Mouse (Mus musculus): ENCODE results near the gene Tlx2. TPM values are rescaled to one million over a fixed set of nuclear protein-coding genes. Genes with fewer than 3 reads are reported as not detected.

Gene Tlx2
- total RNA-seq, 2 experiments from 2014 or later = not detected

- intact Hi-C loops (cut with DNase I) = no loop called here
- no peak for DNase-seq
Observed at GRCm38 (mm10) chr6:83029777-83030176, 40.3 kb downstream of the Tlx2 start.

GRCm38 (mm10) chr6:83027706-83028105 is 42.4 kb downstream of the Tlx2 start:
- intact Hi-C loops (cut with DNase I) = no loop called here
- DNase-seq = no peak

GRCm38 (mm10) chr6:83027293-83027692 is 42.8 kb downstream of the Tlx2 start:
- DNase-seq = no peak
- intact Hi-C loops (cut with DNase I) = no loop called here

GRCm38 (mm10) chr6:83025221-83025620 is 44.9 kb downstream of the Tlx2 start:
- intact Hi-C loops (cut with DNase I) = no loop called here
- DNase-seq = no peak

- intact Hi-C loops (cut with DNase I) = no loop called here
- no peak for DNase-seq
Observed at GRCm38 (mm10) chr6:83024421-83024820, 45.7 kb downstream of the Tlx2 start.

- DNase-seq = no peak
- intact Hi-C loops (cut with DNase I) = no loop called here
Observed at GRCm38 (mm10) chr6:83023786-83024185, 46.3 kb downstream of the Tlx2 start.

GRCm38 (mm10) chr6:83023008-83023407 is 47.1 kb downstream of the Tlx2 start:
- intact Hi-C loops (cut with DNase I) = no loop called here
- DNase-seq = no peak

- intact Hi-C loops (cut with DNase I) = no loop called here
Observed at GRCm38 (mm10) chr6:83020836-83021593, 49.1 kb downstream of the Tlx2 start.

GRCm38 (mm10) chr6:83020121-83020520 is 50.0 kb downstream of the Tlx2 start:
- intact Hi-C loops (cut with DNase I) = no loop called here

More at GRCm38 (mm10) chr6:83020836-83021593, 49.1 kb downstream of the Tlx2 start:
- DNase-seq = no peak

GRCm38 (mm10) chr6:83019044-83019443 is 51.0 kb downstream of the Tlx2 start:
- intact Hi-C loops (cut with DNase I) = no loop called here
- DNase-seq = no peak

More at GRCm38 (mm10) chr6:83020121-83020520, 50.0 kb downstream of the Tlx2 start:
- DNase-seq = no peak

Small RNAs within 50 kb of the gene (microRNA-seq; reads per million reads assigned to microRNA genes)
- gene Mir3470a (ENCODE audit: borderline number of aligned reads in 2 of 2) (0 reads per million in 2 experiments), gene Mir7040 (ENCODE audit: borderline number of aligned reads in 2 of 2) (0 reads per million in 2 experiments)

Other genes with a start within 250 kb of the Tlx2 start
- under 1 TPM; 0.22 TPM for gene Sema4f, start 130.5 kb downstream of the Tlx2 start, total RNA-seq (2021)
- not detected for gene M1ap, start 123.4 kb downstream of the Tlx2 start, total RNA-seq (2021)
- 1 to 10 TPM; 2.8 to 4.3 TPM for gene Dok1, start 36.8 kb downstream of the Tlx2 start, total RNA-seq (2021)
- 1 to 10 TPM; 2.9 to 3.1 TPM for gene Loxl3, start 36.1 kb downstream of the Tlx2 start, total RNA-seq (2021)
- 10 to 100 TPM; 78.1 to 82.2 TPM for gene Aup1, start 15.8 kb downstream of the Tlx2 start, total RNA-seq (2021)
- 10 to 100 TPM; 34.2 to 35.4 TPM for gene Htra2, start 15.0 kb downstream of the Tlx2 start, total RNA-seq (2021)
- gene Dqx1, start 12.4 kb downstream of the Tlx2 start, total RNA-seq (2021) = under 1 TPM; 0.65 to 0.89 TPM
- gene Pcgf1, start 7.6 kb upstream of the Tlx2 start, total RNA-seq (2021) = 10 to 100 TPM in 1 of 2 experiments, 1 to 10 TPM in 1; 8.6 to 10.1 TPM
- gene Lbx2, start 16.1 kb upstream of the Tlx2 start, total RNA-seq (2021) = 1 to 10 TPM in 1 of 2 experiments, under 1 TPM in 1; 0.68 to 1.1 TPM
- 1 to 10 TPM; 1.4 to 1.5 TPM for gene Ccdc142, start 31.3 kb upstream of the Tlx2 start, total RNA-seq (2021)
- 1 to 10 TPM; 1.1 to 1.4 TPM for gene Gm42688, start 31.3 kb upstream of the Tlx2 start, total RNA-seq (2021)
- gene Mrpl53, start 38.7 kb upstream of the Tlx2 start, total RNA-seq (2021) = 100 to 1,000 TPM; 123 to 132 TPM
- 1 to 10 TPM; 8.2 to 8.8 TPM for gene Mogs, start 45.2 kb upstream of the Tlx2 start, total RNA-seq (2021)
- 10 to 100 TPM; 71.0 to 71.7 TPM for gene Wbp1, start 51.3 kb upstream of the Tlx2 start, total RNA-seq (2021)
- 10 to 100 TPM; 14.5 to 16.0 TPM for gene Ino80b, start 55.1 kb upstream of the Tlx2 start, total RNA-seq (2021)
- gene Rtkn, start 65.2 kb upstream of the Tlx2 start, total RNA-seq (2021) = 1 to 10 TPM; 4.6 to 5.5 TPM
- 1 to 10 TPM; 1.4 to 1.5 TPM for gene Wdr54, start 86.1 kb upstream of the Tlx2 start, total RNA-seq (2021)
- gene 1700003E16Rik, start 86.1 kb upstream of the Tlx2 start, total RNA-seq (2021) = under 1 TPM; 0.16 to 0.39 TPM
- gene Dctn1, start 95.6 kb upstream of the Tlx2 start, total RNA-seq (2021) = 100 to 1,000 TPM; 137 to 139 TPM
- not detected for gene Slc4a5, start 149.5 kb upstream of the Tlx2 start, total RNA-seq (2021)